Mouse (Mus musculus) kidney, adult 2 months (tissue): ENCODE measurements around the gene Igbp1. TPM values are rescaled to one million over a fixed set of nuclear protein-coding genes. Genes with fewer than 3 reads are reported as not detected.

Source experiments
- DNase-seq: peaks from one replicate; pipeline ENCODE4 v3.0.0; 2021
- H3K27ac ChIP-seq: fragments of 200-500 bp; 2 replicates; pipeline ENCODE4 v1.5.1; 2012; ENCODE audit warnings: low read depth, low read length, control low read depth, inconsistent platforms; ENCODE audit not compliant: insufficient read depth
- H3K27me3 ChIP-seq: fragments of 200-500 bp; replicated peaks from 2 replicates; pipeline ENCODE4 v1.6.1; 2012; ENCODE audit warnings: mild to moderate bottlenecking, moderate library complexity, low read length, inconsistent platforms; ENCODE audit not compliant: control insufficient read depth, insufficient read depth
- H3K36me3 ChIP-seq: fragments of 200-500 bp; 2 replicates; pipeline ENCODE4 v1.6.1; 2012; ENCODE audit warnings: mild to moderate bottlenecking, moderate library complexity, low read length, inconsistent platforms; ENCODE audit not compliant: control insufficient read depth, insufficient read depth
- H3K4me1 ChIP-seq: fragments of 200-500 bp; 2 replicates; pipeline ENCODE4 v1.6.1; 2011; ENCODE audit warnings: low read length; ENCODE audit not compliant: control insufficient read depth, insufficient read depth
- H3K4me3 ChIP-seq: fragments of 200-500 bp; 2 replicates; pipeline ENCODE4 v1.5.1; 2011; ENCODE audit warnings: mild to moderate bottlenecking, low read depth, low read length, control low read depth; ENCODE audit not compliant: insufficient read depth
- CTCF ChIP-seq: fragments of 200-500 bp; conservative IDR thresholded peaks from 2 replicates; pipeline ENCODE4 v1.5.1; 2011; ENCODE audit warnings: low read depth, mild to moderate bottlenecking, control low read depth, low read length, moderate library complexity, mixed read lengths; ENCODE audit not compliant: insufficient read depth, insufficient read length
- POLR2A ChIP-seq: fragments of 200-500 bp; IDR thresholded peaks from one replicate; pipeline ENCODE4 v1.6.1; 2011; ENCODE audit warnings: low read depth, low read length, control low read depth
- WGBS: fragments of 180-500 bp; shearing (Covaris S2); methylation state at CpG from one replicate; pipeline ENCODE4 v1.1.7; 2018; 5-methylcytosine and 5-hydroxymethylcytosine counted together
- polyA plus RNA-seq: library from polyadenylated mRNA; depleted of rRNA; stranded (reverse); fragments of >200 nt; gene quantifications from 2 replicates; pipeline ENCODE4 v1.2.3, GENCODE M21; 2012

Igbp1 gene
- polyA plus RNA-seq, 1 experiment, result 47.9 TPM

- TF ChIP-seq POLR2A (no peak), CTCF (no peak)
- DNase-seq, result no peak
- Histone ChIP-seq H3K36me3 (no peaks in the 10 kb centered on the region), H3K4me1 (no peaks in the 10 kb centered on the region), H3K27me3 (no peaks in the 10 kb centered on the region), H3K27ac (no peak overlapping the region), H3K4me3 (no peak overlapping the region)
- 90% methylated on average over 5 of the region's 5 CpGs for WGBS
Observed at GRCm38 (mm10) chrX:100504175-100504851, 10.2 kb downstream of the Igbp1 start.

GRCm38 (mm10) chrX:100508164-100508563, 14.1 kb downstream of the Igbp1 start:
- no peaks in the 10 kb centered on the region for H3K36me3 ChIP-seq
- no peaks in the 10 kb centered on the region for H3K27me3 ChIP-seq
- H3K4me3 ChIP-seq, result no peak overlapping the region
- TF ChIP-seq POLR2A (no peak), CTCF (no peak)
- H3K27ac ChIP-seq, result no peak overlapping the region
- H3K4me1 ChIP-seq, result no peaks in the 10 kb centered on the region
- peak; percentile 3 for DNase-seq
- 94% methylated on average over 4 of the region's 4 CpGs for WGBS

GRCm38 (mm10) chrX:100509921-100510320, 15.8 kb downstream of the Igbp1 start:
- WGBS, result 81% methylated on average over 3 of the region's 3 CpGs
- TF ChIP-seq POLR2A, result no peak
- Histone ChIP-seq H3K27me3 (no peaks in the 10 kb centered on the region), H3K4me1 (no peaks in the 10 kb centered on the region), H3K27ac (no peak overlapping the region), H3K4me3 (no peak overlapping the region), H3K36me3 (no peaks in the 10 kb centered on the region)
- DNase-seq, result no peak

GRCm38 (mm10) chrX:100516683-100517082, 22.6 kb downstream of the Igbp1 start:
- H3K4me1 ChIP-seq, result no peaks in the 10 kb centered on the region
- no peaks in the 10 kb centered on the region for H3K27me3 ChIP-seq
- H3K4me3 ChIP-seq, result no peak overlapping the region
- TF ChIP-seq POLR2A (no peak), CTCF (no peak)
- 72% methylated on average over 3 of the region's 3 CpGs for WGBS
- peaks cover 1% of the 10 kb centered on the region; the same call in 1 of the 2 replicates for H3K36me3 ChIP-seq
- DNase-seq, result no peak
- no peak overlapping the region for H3K27ac ChIP-seq

- no peak for TF ChIP-seq POLR2A
- no peak for TF ChIP-seq CTCF
- H3K27ac ChIP-seq, result no peak overlapping the region
- no peak for DNase-seq
- no peak overlapping the region for H3K4me3 ChIP-seq
- WGBS, result 86% methylated on average over 6 of the region's 6 CpGs
- H3K27me3 ChIP-seq, result no peaks in the 10 kb centered on the region
- H3K4me1 ChIP-seq, result no peaks in the 10 kb centered on the region
- peaks cover 1% of the 10 kb centered on the region; the same call in 1 of the 2 replicates for H3K36me3 ChIP-seq
Observed at GRCm38 (mm10) chrX:100517626-100518025, 23.5 kb downstream of the Igbp1 start.

GRCm38 (mm10) chrX:100518532-100518931, 24.4 kb downstream of the Igbp1 start:
- no peak for TF ChIP-seq POLR2A
- TF ChIP-seq CTCF, result no peak
- no peaks in the 10 kb centered on the region for H3K4me1 ChIP-seq
- H3K27ac ChIP-seq, result no peak overlapping the region
- 69% methylated on average over 2 of the region's 2 CpGs for WGBS
- no peak overlapping the region for H3K4me3 ChIP-seq
- H3K36me3 ChIP-seq, result peaks cover 1% of the 10 kb centered on the region; the same call in 1 of the 2 replicates
- no peak for DNase-seq
- H3K27me3 ChIP-seq, result no peaks in the 10 kb centered on the region

GRCm38 (mm10) chrX:100524471-100524870, 30.4 kb downstream of the Igbp1 start, which contains the start of gene Dgat2l6:
Gene Dgat2l6 (plus strand): TSS chrX:100524838.
- no peak for TF ChIP-seq POLR2A
- TF ChIP-seq CTCF, result no peak
- DNase-seq, result no peak
- Histone ChIP-seq H3K4me3 (no peak within 1 kb of the TSS), H3K27ac (no peak within 1 kb of the TSS), H3K36me3 (no peaks in the 10 kb centered on the region), H3K27me3 (no peaks in the 10 kb centered on the region), H3K4me1 (no peaks in the 10 kb centered on the region)
- WGBS, result 89% methylated on average over 4 of the region's 4 CpGs
